Mouse (Mus musculus) cerebellum, adult 9-10 months (tissue): ENCODE data around the gene Zfp967.
"Not testable (repeated sequence)": the region's sequence is repeated elsewhere in the genome, so short reads cannot be mapped to it uniquely, and the experiment has no call there.

Experiments
- DNase-seq: peaks from one replicate; pipeline ENCODE4 v3.0.0; 2022

Zfp967 gene

DNA sequence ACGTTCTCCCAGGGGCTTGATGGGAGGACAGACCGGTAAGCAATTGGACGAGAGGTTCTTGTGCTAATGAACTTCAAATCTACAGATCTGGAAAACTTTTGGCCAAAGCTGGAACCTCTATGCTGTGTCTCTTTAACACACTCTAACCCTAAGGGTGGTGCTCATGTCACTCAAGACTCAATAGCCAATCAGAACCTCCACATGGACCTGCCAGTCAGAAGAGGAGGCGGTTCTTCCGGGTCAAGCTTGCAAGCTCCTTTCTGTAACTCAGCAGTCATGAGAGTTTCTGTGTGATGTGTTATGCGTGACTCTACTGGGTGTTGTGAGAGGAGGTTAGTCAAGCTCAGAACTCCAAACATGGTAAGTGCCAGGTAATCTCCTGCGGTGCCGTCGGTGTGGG is at the start of gene Zfp967:
Gene Zfp967 (plus strand): TSS at position 301 of the 400 bp plus-strand sequence.
- DNase-seq, result not testable (repeated sequence)

DNA sequence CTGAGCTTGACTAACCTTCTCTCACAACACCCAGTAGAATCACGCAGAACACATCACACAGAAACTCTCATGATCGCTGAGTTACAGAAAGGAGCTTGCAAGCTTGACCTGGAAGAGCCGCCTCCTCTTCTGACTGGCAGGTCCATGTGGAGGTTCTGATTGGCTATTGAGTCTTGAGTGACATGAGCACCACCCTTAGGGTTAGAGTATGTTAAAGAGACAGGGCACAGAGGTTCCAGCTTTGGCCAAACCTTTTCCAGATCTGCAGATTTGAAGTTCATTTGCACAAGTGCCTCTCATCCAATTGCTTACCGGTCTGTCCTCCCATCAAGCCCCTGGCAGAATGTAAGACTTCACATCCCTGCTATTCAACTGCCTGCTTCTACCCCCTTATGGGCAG is 34.2 kb upstream of the Zfp967 start, which contains the start of gene Gm14434:
Gene Gm14434 (minus strand): TSS at position 101 of the 400 bp plus-strand sequence.
- not testable (repeated sequence) for DNase-seq
